Mouse (Mus musculus): ENCODE results near the gene Rab23.
"Not testable (repeated sequence)": the region's sequence is repeated elsewhere in the genome, so short reads cannot be mapped to it uniquely, and the experiment has no call there.

The Rab23 gene

DNA sequence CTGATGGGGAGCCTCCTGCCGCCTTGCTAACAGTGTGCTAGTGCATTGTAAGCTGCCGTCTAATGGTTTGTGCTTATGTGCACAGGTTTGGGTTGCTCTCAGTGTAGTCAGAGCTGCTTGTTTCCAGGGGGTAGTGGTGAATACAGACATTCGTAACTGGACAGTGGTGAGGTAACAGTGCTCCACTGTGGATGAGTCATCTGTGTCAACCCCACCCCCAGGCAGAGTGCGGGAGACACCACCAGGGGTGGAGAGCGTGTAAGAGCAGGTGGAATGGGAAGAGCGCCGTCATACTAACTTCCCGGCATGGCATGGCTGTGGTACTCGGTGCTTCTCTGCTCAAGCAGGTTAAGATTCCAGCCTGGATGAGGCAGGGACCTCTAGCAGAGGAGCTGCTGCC, 13.4 kb downstream of the Rab23 start:
- no peak for DNase-seq (ENCODE audit: low read depth, low spot score)

DNA sequence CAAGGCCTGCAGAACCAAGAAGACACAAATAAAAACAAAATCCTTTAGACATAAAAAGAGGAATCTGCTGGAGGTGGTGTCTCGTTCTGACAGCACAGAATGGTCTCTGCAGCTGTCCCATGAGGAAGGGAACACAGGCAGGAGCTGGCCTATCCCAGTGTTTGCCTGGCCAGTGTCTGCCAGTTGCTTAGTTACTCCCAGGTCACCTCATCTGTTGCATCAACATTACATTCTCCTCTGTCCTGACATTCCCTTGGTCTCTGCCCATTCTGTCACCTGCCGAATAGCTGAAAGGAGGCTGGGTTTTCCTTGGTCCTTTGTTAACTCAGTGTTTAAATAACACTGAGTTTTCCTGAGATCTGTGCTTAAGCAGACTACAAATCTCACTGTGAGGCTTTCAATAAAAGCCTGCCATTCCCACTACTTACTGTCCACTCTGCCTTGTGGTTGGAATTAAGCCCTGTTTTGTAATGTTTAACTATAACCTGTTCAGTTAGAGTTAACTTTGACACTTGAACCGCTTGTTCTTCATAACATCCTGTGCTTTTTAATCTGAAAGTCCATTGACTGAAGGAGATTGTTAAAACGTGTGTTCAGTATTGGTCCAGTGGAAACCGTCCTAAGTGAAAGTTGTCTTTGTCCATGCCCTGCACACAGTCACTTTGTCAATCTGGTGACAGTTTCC, 14.5 kb downstream of the Rab23 start:
- DNase-seq (ENCODE audit: low read depth, low spot score) = no peak

GRCm38 (mm10) chr1:33738281-33738680, 18.6 kb downstream of the Rab23 start:
- DNase-seq (ENCODE audit: low read depth, low spot score) = no peak

GRCm38 (mm10) chr1:33738681-33739278, 19.1 kb downstream of the Rab23 start:
- DNase-seq (ENCODE audit: low read depth, low spot score) = no peak

DNA sequence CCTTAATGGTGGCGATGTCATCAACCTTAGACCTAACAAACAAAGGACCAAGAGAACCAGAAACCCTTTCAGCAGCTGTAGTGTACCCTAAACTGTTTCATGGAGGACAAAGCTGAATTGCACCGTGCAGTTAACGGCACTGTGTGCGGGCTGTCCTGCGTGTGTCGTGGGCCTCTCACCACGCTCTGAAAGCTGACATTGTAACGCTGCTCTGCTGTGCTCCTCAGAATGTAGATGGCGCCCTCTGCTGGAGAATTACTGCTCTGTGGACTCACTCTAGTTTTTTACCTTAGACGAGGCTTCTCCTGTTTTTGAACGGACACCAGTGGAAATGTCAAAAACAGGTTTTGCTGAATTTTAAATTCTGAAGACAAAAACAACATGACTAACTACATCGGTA, 19.6 kb downstream of the Rab23 start:
- peak; percentile 40 for DNase-seq (ENCODE audit: low read depth, low spot score)

GRCm38 (mm10) chr1:33742903-33743302, 23.2 kb downstream of the Rab23 start:
- no peak for DNase-seq (ENCODE audit: low read depth, low spot score)

GRCm38 (mm10) chr1:33744815-33745214, 25.1 kb downstream of the Rab23 start:
- not testable (repeated sequence) for DNase-seq (ENCODE audit: low read depth, low spot score)

DNA sequence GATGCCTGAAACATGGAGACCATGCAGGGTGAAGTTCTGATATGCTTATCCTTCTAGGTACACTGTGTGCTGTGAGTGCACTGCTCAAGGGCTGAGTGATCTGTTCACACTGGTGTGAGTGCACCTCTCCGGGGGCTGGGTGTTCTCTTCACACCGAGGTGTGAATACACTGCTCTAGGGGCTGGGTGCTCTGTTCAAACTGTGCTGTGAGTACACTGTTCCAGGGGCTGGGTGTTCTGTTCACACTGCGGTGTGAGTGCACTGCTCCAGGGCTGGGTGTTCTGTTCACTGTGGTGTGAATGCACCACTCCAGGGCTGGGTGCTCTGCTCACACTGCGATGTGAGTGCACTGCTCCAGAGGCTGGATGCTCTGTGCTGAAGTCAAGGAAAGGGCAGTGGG, 26.2 kb downstream of the Rab23 start:
- no peak for DNase-seq (ENCODE audit: low read depth, low spot score)

DNA sequence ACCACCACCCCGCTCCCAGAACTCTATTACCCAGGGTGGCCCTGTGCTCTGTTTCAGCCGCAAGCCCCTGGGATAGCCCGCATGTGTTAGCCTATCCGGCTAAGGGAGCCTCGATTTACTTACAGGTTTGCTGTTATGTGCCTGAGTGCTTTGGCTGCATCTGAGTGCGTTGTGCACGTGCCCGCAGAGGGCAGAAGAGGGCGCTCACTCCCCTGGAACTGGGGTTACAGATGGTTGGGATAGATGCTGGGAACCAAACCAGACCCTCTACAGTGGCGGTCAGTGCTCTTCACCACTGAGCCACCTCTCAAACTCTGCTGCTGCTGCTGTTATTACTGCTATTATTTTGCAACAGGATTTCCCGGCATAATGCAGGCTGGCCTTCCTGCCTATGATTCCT, 29.4 kb downstream of the Rab23 start:
- no peak for DNase-seq (ENCODE audit: low read depth, low spot score)

DNA sequence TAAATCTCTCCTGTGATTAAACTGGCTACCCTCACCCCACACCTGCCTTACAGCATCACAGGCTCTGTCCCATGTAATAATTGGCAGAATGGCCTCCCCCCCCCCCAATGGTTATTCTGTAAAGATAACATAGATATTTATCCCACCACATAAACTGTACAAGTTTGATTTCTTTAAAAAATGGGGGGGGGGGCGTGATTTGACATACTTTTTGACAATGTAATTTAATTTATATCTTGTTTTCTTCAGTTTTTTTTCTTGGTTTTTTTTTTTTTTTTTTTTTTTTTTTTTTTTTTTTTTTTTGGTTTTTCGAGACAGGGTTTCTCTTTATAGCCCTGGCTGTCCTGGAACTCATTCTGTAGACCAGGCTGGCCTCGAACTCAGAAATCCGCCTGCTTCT, 30.0 kb downstream of the Rab23 start:
- DNase-seq (ENCODE audit: low read depth, low spot score) = not testable (repeated sequence)

DNA sequence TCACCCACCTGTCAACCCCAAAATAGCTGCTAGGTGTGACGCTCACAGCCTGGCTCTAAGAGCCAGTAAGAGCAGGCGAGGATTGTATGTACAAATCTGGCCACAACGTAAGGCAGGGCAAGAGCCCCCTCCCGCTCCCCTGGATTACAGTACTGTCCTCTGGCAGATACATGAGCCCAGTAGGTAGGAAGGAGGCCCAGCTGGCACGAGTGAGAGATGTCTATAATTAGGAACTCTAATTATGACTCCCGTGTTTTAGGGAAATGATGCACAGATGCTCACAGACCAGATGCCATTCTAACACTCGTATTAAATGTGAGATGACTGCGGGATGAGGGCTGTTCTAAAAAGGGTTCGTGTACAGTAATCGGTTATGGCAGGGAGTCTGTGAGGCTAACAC, 31.6 kb downstream of the Rab23 start:
- DNase-seq (ENCODE audit: low read depth, low spot score) = peak; percentile 31

- DNase-seq (ENCODE audit: low read depth, low spot score) = no peak
These were observed 34.4 kb downstream of the Rab23 start for GRCm38 (mm10) chr1:33754089-33754488.

DNA sequence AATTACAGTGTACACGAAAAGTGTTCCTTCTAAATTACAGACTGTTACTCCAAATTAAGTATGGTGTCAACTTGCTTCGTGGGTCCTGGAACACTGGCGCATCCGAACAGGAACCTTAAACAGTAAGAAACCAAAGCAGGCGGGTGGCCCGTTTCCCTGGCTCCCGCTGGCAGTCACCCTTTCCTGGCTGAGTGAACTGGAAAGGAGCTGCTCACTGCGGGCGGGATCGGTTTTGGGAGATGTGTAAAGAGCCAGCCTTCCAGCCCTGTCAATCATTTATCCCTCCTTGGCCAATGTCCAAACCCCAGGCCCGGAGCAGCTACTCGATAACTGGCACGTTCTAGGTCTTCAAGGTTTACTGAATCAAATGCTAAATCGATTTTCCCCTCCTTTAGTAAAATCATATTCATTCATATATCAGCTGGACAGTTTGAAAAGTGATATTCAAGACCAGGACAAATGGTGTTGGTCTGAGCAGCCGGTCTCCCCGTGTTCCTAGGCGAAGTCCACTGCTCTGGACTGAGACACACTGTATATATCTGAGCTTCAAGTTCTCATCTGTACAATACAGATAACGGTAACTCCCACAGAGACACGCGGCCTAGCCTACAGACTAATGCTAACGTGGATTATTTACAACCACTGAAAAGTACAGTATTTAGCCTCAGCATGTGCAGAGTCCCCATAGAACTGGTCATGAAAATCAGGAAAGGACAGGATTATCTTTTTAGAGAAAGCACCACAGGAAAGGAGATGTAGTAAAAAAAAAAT, 35.5 kb downstream of the Rab23 start:
- DNase-seq (ENCODE audit: low read depth, low spot score) = no peak

DNA sequence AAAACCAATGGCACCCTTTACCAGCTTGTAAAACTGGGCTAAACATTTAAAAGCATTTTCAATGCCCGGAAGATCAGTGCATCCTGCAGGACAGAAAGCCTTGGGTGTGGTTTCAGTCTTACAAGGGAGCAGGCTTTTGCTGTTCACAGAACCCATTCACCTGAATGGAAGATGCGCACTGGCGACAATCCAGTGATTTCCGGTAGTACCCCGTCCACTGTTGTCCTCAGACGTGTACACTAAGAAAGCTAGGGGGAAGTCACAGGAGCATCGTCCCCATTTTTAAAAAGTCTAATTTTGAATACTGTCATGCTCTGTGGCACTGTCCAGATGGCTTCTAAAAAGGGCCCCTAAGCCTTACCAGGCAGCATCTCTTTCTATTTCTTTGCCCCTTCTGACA, 36.1 kb downstream of the Rab23 start:
- DNase-seq (ENCODE audit: low read depth, low spot score) = no peak

DNA sequence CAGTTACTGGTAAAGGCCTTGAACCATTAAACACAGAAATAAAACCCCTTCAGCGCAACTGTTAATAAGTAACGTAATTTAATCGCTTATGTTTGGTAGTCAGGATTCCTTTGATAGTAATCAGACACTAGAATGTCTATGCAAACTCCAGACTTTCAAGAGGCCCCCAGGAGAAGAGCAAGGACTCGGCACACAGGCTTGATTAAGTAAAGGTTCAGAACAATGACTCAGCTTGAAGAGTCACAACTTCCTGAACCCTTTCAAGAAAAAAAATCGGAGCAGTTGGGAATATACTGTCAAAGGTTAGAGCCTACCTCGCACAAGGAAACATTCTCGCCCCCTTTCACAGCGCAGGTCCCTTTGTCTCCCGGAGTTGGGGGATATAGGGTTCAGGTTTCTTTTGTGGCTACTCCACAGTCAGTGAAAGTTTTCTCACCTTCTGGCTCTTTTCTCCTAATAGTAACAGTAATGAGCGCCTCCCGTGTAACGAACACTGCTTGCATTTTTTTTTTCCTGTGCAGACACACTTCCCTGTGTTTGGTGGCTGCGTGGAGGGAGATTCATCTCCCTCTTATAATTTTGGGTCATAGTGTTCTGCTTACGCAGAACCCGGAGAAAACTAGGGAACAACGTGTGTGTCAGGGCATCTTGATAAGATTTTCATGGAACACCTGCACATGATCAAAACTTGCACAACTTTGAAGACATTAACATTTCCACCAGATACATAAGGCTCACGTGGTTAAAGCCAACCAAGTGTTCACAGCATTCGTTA, 36.8 kb downstream of the Rab23 start:
- no peak for DNase-seq (ENCODE audit: low read depth, low spot score)

DNA sequence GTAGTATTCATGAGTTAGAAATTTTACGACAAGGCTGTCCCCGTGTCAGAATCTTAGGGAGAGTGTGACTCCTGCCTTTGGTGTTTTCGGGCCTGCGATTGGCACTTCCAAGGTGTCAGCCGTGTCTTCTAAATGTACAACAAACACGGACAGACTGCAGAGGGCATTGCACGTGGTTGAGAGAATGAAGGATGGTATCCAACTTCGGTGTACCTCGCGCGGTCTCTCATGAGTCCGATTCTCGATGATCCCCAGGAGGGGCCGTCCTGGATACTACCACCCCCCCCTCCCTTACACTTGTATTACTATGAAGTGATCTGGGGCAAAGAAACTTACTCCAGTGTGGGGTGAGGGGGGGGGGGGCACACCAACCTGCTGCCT, 37.3 kb downstream of the Rab23 start:
- DNase-seq (ENCODE audit: low read depth, low spot score) = no peak

GRCm38 (mm10) chr1:33757491-33758041, 37.9 kb downstream of the Rab23 start, which contains the start of gene Bag2:
TSS of gene Bag2 (minus strand) at chr1:33757795.
- DNase-seq (ENCODE audit: low read depth, low spot score) = peak; percentile 34

DNA sequence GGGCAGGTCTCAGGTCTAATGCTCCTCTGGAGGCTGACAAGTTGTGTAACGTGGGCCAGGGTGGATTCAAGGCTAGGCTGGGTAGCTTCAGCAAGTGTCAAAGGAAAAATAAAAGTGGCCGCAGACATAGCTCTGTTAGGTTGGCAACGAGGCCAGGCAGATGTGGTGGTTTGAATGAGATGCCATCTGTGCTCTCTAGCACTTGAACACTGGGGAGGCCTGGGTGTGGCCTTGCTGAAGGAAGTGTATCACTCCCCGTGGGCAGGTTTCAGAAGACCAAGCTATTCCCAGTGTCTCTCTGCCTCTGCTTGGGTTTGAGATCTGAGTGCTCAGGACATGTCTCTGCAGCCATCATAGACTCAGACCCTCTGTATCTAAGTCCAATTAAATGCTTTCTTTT, 38.8 kb downstream of the Rab23 start:
- DNase-seq (ENCODE audit: low read depth, low spot score) = no peak

- DNase-seq (ENCODE audit: low read depth, low spot score) = no peak
These were observed 44.1 kb downstream of the Rab23 start for GRCm38 (mm10) chr1:33763826-33764225.

DNA sequence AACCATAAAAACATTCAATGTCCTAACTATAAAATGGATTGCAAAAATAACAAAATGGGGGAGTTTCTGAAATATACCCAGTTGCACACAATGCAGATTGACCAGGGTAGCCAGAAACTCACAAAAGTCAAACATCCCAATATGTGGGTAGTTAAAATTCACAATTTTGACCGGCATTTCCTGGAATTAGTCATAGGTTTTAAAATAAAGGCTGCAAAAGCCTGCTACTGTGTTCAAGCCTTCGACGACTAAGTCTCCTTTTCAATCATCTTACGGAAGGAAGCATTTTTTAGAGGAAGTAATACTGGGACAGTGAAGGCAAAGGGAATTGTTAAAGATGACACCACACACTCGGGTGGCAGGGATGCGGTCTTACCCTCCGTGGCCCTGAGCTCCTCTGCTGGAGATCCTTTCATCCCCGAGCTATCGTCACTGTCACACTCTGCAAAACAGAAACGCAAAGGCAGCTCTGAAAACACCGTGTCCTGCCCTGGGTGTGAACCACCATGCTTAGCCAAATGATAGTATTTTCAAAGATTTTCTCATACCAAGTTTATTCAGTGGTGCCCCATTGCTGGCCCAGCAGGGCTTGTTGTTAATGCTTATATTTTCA, 45.9 kb downstream of the Rab23 start:
- no peak for DNase-seq (ENCODE audit: low read depth, low spot score)

Data from skeletal muscle tissue, adult 2 months (tissue).